Mouse (Mus musculus): Measurements from ENCODE around the gene Tcf7l1.
A peak's percentile ranks its signal among the peaks of the same experiment; 100 is the strongest.

Gene Tcf7l1

GRCm38 (mm10) chr6:72623661-72624402 is 165.2 kb downstream of the Tcf7l1 start:
- no peak for DNase-seq (ENCODE audit: low spot score)

GRCm38 (mm10) chr6:72622917-72623316 is 166.1 kb downstream of the Tcf7l1 start:
- no peak for DNase-seq (ENCODE audit: low spot score)

DNA sequence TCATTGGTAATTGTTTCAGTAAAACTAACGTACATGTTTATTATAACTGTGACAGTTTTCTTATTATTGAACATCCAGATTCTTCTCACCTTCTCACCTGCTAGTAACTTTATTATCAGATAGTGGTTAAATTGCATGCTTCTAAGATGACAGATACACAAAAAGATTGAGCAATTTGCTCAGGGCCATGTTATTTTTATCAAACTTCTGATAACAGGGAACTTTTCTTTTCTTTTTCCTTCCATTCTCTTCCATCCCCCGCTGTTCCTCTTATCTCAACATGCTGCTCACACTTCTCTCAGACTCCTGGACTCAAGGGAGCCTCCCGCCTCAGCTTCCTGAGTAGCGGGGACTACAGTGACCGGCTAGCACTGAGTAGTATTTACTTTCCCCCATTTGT is 168.1 kb downstream of the Tcf7l1 start:
- no peak for DNase-seq (ENCODE audit: low spot score)

GRCm38 (mm10) chr6:72619734-72620532 is 169.1 kb downstream of the Tcf7l1 start:
- DNase-seq (ENCODE audit: low spot score), result no peak

- DNase-seq (ENCODE audit: low spot score), result peak; percentile 96
Observed at GRCm38 (mm10) chr6:72616643-72617288, 172.3 kb downstream of the Tcf7l1 start, which contains the start of gene Tgoln1. TSS of gene Tgoln1 (minus strand) at chr6:72617000.

GRCm38 (mm10) chr6:72615561-72616375 is 173.3 kb downstream of the Tcf7l1 start:
- no peak for DNase-seq (ENCODE audit: low spot score)

GRCm38 (mm10) chr6:72615151-72615550 is 173.9 kb downstream of the Tcf7l1 start:
- DNase-seq (ENCODE audit: low spot score), result no peak

DNA sequence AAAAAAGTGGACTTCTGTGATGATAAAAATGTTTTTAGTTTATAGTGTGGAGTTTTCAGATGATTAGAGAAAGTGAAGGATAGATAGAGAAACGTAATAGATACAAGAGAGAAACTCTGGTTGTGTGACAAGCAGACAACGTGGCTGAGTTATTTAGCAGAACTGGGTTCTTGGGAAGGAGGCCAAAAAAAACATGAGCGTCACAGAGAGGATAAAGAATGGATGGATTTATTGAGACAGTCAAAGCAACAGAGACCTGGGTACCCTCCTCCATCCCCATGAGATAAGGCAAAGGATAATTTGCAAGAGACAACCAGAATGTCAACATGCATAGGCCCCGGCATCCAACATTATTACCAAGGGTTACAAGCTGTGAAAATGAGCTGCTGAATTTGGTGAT is 178.8 kb downstream of the Tcf7l1 start:
- no peak for DNase-seq (ENCODE audit: low spot score)

- DNase-seq (ENCODE audit: low spot score), result no peak
Observed at GRCm38 (mm10) chr6:72608662-72609184, 180.3 kb downstream of the Tcf7l1 start.

DNA sequence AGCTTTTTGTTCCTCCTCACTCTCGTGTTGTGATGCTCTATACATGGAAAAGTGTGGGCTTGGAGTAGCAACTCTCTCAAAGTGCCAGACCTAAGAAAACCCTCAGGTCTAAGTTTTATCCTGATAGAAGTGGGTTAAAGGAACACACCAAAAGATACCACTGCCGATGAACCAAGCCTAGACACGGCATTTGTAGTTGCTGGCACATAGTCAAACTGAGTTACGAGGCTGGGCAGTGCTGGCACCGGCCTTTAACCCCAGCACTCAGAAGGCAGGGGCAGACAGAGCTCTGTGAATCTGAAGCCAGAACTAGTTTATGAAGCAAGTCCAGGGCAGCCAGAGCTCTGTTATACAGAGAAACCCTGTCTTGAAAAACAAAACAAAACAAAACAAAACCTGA is 181.4 kb downstream of the Tcf7l1 start:
- no peak for DNase-seq (ENCODE audit: low spot score)

DNA sequence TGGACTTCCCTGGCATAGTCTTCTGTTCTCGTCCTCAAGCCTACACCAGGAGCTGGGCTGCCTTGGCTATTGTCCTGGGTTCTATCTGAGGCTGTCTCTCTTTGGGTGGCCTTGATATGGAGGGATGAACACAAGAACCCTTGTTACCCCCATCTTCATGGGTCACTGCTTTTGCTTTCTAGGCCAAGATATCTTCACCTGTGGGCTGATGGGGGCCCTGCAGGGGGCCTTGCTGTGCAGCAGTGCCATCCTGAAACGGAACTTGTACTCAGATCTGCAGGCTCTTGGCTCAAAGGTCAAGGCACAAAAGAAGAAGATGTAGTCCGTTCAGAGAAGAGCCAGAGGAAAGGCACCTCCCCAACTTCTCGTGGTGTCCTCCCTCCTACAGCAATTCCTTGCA is 182.0 kb downstream of the Tcf7l1 start:
- no peak for DNase-seq (ENCODE audit: low spot score)

DNA sequence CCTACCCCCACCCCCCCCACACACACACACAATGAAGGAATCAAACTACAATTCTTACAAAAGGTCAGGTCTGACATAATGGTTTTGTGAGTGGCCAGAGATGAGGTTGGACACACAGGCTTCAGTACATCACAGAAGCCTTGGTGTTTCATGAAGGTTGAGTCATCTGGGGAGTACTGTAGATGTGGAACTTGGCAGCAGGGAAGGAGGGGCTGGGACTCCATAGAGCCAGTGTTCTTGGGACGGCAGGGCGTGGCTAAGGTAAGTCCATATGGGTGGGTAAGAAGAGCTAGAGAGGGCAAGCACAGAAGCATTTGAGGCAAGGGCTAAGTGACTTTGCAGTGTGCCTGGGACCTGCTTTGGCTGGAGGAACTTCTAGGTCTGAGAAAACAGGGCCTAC is 185.0 kb downstream of the Tcf7l1 start:
- no peak for DNase-seq (ENCODE audit: low spot score)

- peak; percentile 81 for DNase-seq (ENCODE audit: low spot score)
Observed at GRCm38 (mm10) chr6:72601732-72602131, 187.3 kb downstream of the Tcf7l1 start.

DNA sequence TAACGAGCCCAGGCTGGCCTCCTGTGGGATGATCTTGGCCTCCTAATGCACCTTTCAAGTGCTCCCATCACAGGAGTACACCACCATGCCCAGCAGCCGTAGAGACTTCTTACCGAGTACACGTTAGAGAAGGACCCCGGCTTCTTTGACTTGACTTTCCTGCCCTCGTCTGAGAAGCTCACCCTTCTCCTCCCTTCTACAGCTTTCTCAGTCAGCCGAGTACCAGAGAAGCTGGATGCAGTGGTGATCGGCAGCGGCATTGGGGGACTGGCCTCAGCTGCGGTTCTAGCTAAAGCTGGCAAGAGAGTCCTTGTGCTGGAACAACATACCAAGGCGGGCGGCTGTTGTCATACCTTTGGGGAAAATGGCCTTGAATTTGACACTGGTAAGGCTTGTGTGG is 188.3 kb downstream of the Tcf7l1 start:
- no peak for DNase-seq (ENCODE audit: low spot score)

- DNase-seq (ENCODE audit: low spot score), result no peak
Observed at GRCm38 (mm10) chr6:72600216-72600615, 188.8 kb downstream of the Tcf7l1 start.

GRCm38 (mm10) chr6:72598791-72599557 is 190.1 kb downstream of the Tcf7l1 start:
- DNase-seq (ENCODE audit: low spot score), result peak; percentile 68

- DNase-seq (ENCODE audit: low spot score), result peak; percentile 98
Observed at GRCm38 (mm10) chr6:72597956-72598753, 190.9 kb downstream of the Tcf7l1 start, which contains the start of the genes Elmod3 and Retsat. TSS of gene Elmod3 (minus strand) at chr6:72598413. TSS of gene Retsat (plus strand) at chr6:72598475.

DNA sequence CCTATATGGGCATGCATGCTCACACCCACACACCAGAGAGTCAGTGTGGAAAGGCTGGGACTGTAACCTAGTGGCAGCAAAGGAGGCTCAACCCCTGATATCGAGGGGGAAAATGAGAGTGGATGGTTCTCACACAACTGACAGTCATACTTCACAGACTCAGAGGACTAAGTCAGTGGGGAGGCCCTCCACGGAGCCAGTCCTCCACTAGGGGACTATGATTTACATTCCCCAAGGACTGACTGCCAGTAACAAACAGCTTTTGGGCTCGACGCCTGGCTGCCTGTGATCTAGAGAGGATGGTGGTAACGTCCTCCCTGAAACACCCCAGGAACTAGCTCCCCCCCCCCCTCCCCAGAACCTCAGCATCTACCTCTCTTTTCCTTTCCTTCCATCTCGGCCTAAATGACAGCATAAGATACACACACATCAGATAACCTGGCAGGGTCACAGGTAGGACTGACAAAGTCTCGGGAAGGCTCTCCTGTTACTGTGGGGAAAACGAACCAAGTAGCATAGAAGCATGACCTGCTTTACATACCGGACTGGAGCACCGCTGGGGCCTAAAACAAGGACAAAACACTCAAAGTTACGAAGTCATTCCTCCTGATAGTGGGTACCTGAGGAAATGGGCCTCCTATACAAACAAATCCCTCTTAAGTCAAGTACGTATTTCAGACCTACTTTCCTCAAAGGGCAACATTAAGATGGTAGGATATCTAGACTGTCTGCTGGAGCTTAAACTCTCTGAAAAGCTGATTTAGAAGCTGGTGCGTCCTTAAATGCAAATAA is 191.8 kb downstream of the Tcf7l1 start:
- DNase-seq (ENCODE audit: low spot score), result no peak

GRCm38 (mm10) chr6:72593914-72594313 is 195.1 kb downstream of the Tcf7l1 start:
- DNase-seq (ENCODE audit: low spot score), result no peak
